Comparison of ENCODE assay signal across 38 mouse cellular contexts in the genomic region with DNA sequence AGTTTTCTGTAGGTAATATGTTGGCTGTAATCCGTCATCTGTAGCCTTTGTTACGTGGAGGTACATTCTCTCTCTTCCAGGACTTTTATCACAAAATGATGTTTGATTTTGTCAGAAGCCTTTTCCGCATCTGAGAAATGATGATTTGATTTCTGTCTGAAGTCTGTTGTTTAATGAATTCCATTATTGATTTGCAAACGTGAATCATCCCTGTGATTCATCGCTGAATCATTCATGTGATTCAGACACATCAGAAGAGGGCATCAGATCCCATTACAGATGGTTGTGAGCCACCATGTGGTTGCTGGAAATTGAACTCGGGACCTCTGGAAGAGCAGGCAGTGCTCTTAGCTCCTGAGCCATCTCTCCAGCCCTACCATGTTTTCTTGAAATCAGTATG. TPM values are rescaled to one million over a fixed set of nuclear protein-coding genes. Genes with fewer than 3 reads are reported as not detected.
A peak's percentile ranks its signal among the peaks of the same experiment; 100 is the strongest.
DNase-seq lines count a peak whose midpoint lies in the region; ATAC-seq and TF ChIP-seq lines count a peak whose summit lies in the region.
"Had no signal": no experiment of that assay in that cellular context is flagged by ENCODE, and none has a peak within 500 bp of the region (broad histone marks: within the 10 kb centered on the region; RNA-seq: fewer than 3 reads in every experiment).

No protein-coding gene starts in this region.

- peak overlapping the region; percentile 93 for H3K4me2 ChIP-seq in liver, embryonic 13.5 days
- H3K4me2 ChIP-seq in liver, embryonic 11.5 days = no peak overlapping the region
- H3K4me2 ChIP-seq in liver, embryonic 14.5 days (ENCODE audit: low read depth) = peak overlapping the region; percentile 90
- H3K4me2 ChIP-seq: embryonic facial prominence, embryonic 13.5 days; heart, embryonic 11.5 days; hindbrain, embryonic 13.5 days; kidney, embryonic 15.5 days; limb, embryonic 13.5 days; stomach, embryonic 15.5 days had no signal

- peaks cover 67% of the 10 kb centered on the region for H3K36me3 ChIP-seq in liver, embryonic 13.5 days
- H3K36me3 ChIP-seq in liver, embryonic 11.5 days (ENCODE audit: control insufficient read depth, insufficient read depth, low read length) = peaks cover 17% of the 10 kb centered on the region
- H3K36me3 ChIP-seq in liver, embryonic 14.5 days (replicated peaks; ENCODE audit: control insufficient read depth, insufficient read depth, low read depth) = peaks cover 64% of the 10 kb centered on the region

- no peak for TF ChIP-seq EP300 in liver, embryonic 14.5 days (IDR thresholded peaks at IDR 0.05; ENCODE audit: low read depth)

- WGBS in liver, embryonic 13.5 days (ENCODE audit: insufficient replicate concordance) = 85% methylated on average over 6 of the region's 6 CpGs
- 89% methylated on average over 6 of the region's 6 CpGs for WGBS in liver, embryonic 11.5 days
- 87% methylated on average over 6 of the region's 6 CpGs for WGBS in liver, embryonic 14.5 days (ENCODE audit: insufficient replicate concordance)

- H3K27me3 ChIP-seq in liver, embryonic 13.5 days = 0 out of 2 replicates have a peak, but pooled peaks cover 3% of the 10 kb centered on the region
- no peaks in the 10 kb centered on the region for H3K27me3 ChIP-seq in liver, embryonic 11.5 days (replicated peaks; ENCODE audit: control insufficient read depth, insufficient read depth, low read length)
- no peaks in the 10 kb centered on the region for H3K27me3 ChIP-seq in liver, embryonic 14.5 days (ENCODE audit: control insufficient read depth, insufficient read depth, low read length)
- H3K27me3 ChIP-seq: embryonic facial prominence, embryonic 13.5 days; hindbrain, embryonic 13.5 days; kidney, embryonic 15.5 days; limb, embryonic 13.5 days; stomach, embryonic 15.5 days had no signal

- H3K9me3 ChIP-seq in liver, embryonic 13.5 days (replicated peaks) = no peaks in the 10 kb centered on the region
- H3K9me3 ChIP-seq in liver, embryonic 11.5 days (ENCODE audit: control insufficient read depth, low read length) = no peaks in the 10 kb centered on the region
- H3K9me3 ChIP-seq in liver, embryonic 14.5 days (ENCODE audit: control insufficient read depth, low read length) = no peaks in the 10 kb centered on the region
- H3K9me3 ChIP-seq: embryonic facial prominence, embryonic 13.5 days; hindbrain, embryonic 13.5 days; kidney, embryonic 15.5 days; limb, embryonic 13.5 days; stomach, embryonic 15.5 days had no signal

- H3K4me1 ChIP-seq in liver, embryonic 13.5 days (replicated peaks) = peaks cover 50% of the 10 kb centered on the region
- peaks cover 7% of the 10 kb centered on the region; the same call in 1 of the 2 replicates for H3K4me1 ChIP-seq in liver, embryonic 11.5 days (replicated peaks; ENCODE audit: control insufficient read depth, insufficient read depth, low read length)
- H3K4me1 ChIP-seq in liver, embryonic 14.5 days (replicated peaks; ENCODE audit: control insufficient read depth in 2 of 2, insufficient read depth in 2 of 2, low read length in 1 of 2) = peaks cover 10 to 22% of the 10 kb centered on the region in 2 experiments; a peak in 3 of 4 replicates

- ATAC-seq in liver, embryonic 13.5 days (ENCODE audit: low read depth) = no peak
- ATAC-seq in liver, embryonic 11.5 days (replicated peaks; ENCODE audit: low FRiP score) = no peak
- no peak for ATAC-seq in liver, embryonic 14.5 days (ENCODE audit: insufficient read depth)
- ATAC-seq: activated CD4-positive, CD25-positive, alpha-beta regulatory T cell, adult 4 months; forebrain, embryonic 14.5 days; lung, postnatal 0 days had no signal

- H3K4me3 ChIP-seq in liver, embryonic 13.5 days (replicated peaks) = no peak overlapping the region
- H3K4me3 ChIP-seq in liver, embryonic 11.5 days (ENCODE audit: low read depth, low read length) = no peak overlapping the region
- H3K4me3 ChIP-seq in liver, embryonic 14.5 days (ENCODE audit: insufficient read depth in 1 of 2, low read depth in 2 of 2, low read length in 2 of 2) = no peak overlapping the region
- H3K4me3 ChIP-seq: embryonic facial prominence, embryonic 13.5 days; hindbrain, embryonic 13.5 days; kidney, embryonic 15.5 days; limb, embryonic 13.5 days; stomach, embryonic 15.5 days had no signal

- no peak for DNase-seq in liver, embryonic 13.5 days
- DNase-seq in liver, embryonic 11.5 days (ENCODE audit: low spot score) = no peak
- DNase-seq in Muller cell, postnatal 12 days (ENCODE audit: inconsistent ontology term) = peak; percentile 82
- DNase-seq in liver, embryonic 14.5 days (ENCODE audit: low read depth in 3 of 3, low spot score in 3 of 3) = no peak
- DNase-seq in heart, postnatal 10 days = no peak
- DNase-seq in embryo, embryonic 10.5 days (ENCODE audit: low spot score) = no peak
- DNase-seq in thymus, postnatal 14 days = no peak
- DNase-seq: adrenal gland, adult 8-10 months; cerebellum, adult 11-12 months; cerebellum, adult 9-11 months; gastrocnemius, postnatal 25 days; heart, adult 11 months; heart, postnatal 4 days; kidney, adult 11 months; kidney, postnatal 25 days; lung, adult 18-20 months; midbrain, embryonic 14.5 days; right cerebral cortex, postnatal 25 days had no signal

- peak overlapping the region; percentile 97; the same call in 1 of the 2 replicates for H3K9ac ChIP-seq in liver, embryonic 13.5 days
- no peak overlapping the region for H3K9ac ChIP-seq in liver, embryonic 11.5 days (ENCODE audit: low read depth, low read length)
- peak overlapping the region; percentile 48; the same call in 1 of the 2 replicates for H3K9ac ChIP-seq in liver, embryonic 14.5 days (replicated peaks)
- H3K9ac ChIP-seq: embryonic facial prominence, embryonic 13.5 days; hindbrain, embryonic 13.5 days; kidney, embryonic 15.5 days; limb, embryonic 13.5 days; stomach, embryonic 15.5 days had no signal

- H3K27ac ChIP-seq in liver, embryonic 13.5 days = peak overlapping the region; percentile 89
- no peak overlapping the region for H3K27ac ChIP-seq in liver, embryonic 11.5 days (ENCODE audit: low read depth, low read length)
- peak overlapping the region; percentile 64; the same call in 1 of the 2 replicates for H3K27ac ChIP-seq in liver, embryonic 14.5 days
- H3K27ac ChIP-seq: embryonic facial prominence, embryonic 13.5 days; hindbrain, embryonic 13.5 days; kidney, embryonic 15.5 days; limb, embryonic 13.5 days; macrophage; stomach, embryonic 15.5 days had no signal

- TF ChIP-seq CTCF in liver, embryonic 14.5 days (IDR thresholded peaks at IDR 0.05; ENCODE audit: low read depth) = no peak

- intact Hi-C loops in heart, postnatal 10 days (cut with DNase I) = no loop called here

RNA-seq across cellular contexts. Expression of gene Dnttip1, which starts 3.2 kb away (rescaled TPM):
- polyA plus RNA-seq in liver, embryonic 13.5 days (2015; fragmentation: Nextera tagmentation; extraction: Ambion mirVana) = 47.3 and 49.8 TPM in 2 replicates
- polyA plus RNA-seq in liver, embryonic 11.5 days (2014; fragmentation: Nextera tagmentation; extraction: Ambion mirVana) = 50.3 and 50.5 TPM in 2 replicates
- polyA plus RNA-seq in liver, embryonic 14.5 days (2012; rRNA removed) = 16.2 and 26.0 TPM in 2 replicates
- polyA plus RNA-seq in liver, embryonic 14.5 days (2014; fragmentation: Nextera tagmentation; extraction: Ambion mirVana) = 36.7 and 43.7 TPM in 2 replicates
- total RNA-seq in heart, postnatal 10 days (2021) = 10 to 100 TPM; 35.8 to 38.5 TPM

RNA-seq across cellular contexts. Expression of gene Wfdc3, which starts 3.3 kb away (rescaled TPM):
- polyA plus RNA-seq in liver, embryonic 13.5 days (2015; fragmentation: Nextera tagmentation; extraction: Ambion mirVana) = 0.93 and 1.0 TPM in 2 replicates
- polyA plus RNA-seq in liver, embryonic 11.5 days (2014; fragmentation: Nextera tagmentation; extraction: Ambion mirVana) = 0.18 and 0.38 TPM in 2 replicates
- 1.7 and 1.9 TPM in 2 replicates for polyA plus RNA-seq in liver, embryonic 14.5 days (2012; rRNA removed)
- 1.6 and 2.1 TPM in 2 replicates for polyA plus RNA-seq in liver, embryonic 14.5 days (2014; fragmentation: Nextera tagmentation; extraction: Ambion mirVana)
- total RNA-seq in heart, postnatal 10 days (2021) = under 1 TPM; 0.17 to 0.40 TPM
- total RNA-seq: gastrocnemius, postnatal 25 days; megakaryocyte-erythroid progenitor cell, adult 5-6 weeks had no signal
- polyA plus RNA-seq: activated CD4-positive, CD25-positive, alpha-beta regulatory T cell, adult 4 months; macrophage had no signal

RNA-seq across cellular contexts. Expression of gene Ube2c, which starts 20.7 kb away (rescaled TPM):
- polyA plus RNA-seq in liver, embryonic 13.5 days (2015; fragmentation: Nextera tagmentation; extraction: Ambion mirVana) = 762 and 764 TPM in 2 replicates
- polyA plus RNA-seq in liver, embryonic 11.5 days (2014; fragmentation: Nextera tagmentation; extraction: Ambion mirVana) = 482 and 522 TPM in 2 replicates
- polyA plus RNA-seq in liver, embryonic 14.5 days (2012; rRNA removed) = 459 and 465 TPM in 2 replicates
- polyA plus RNA-seq in liver, embryonic 14.5 days (2014; fragmentation: Nextera tagmentation; extraction: Ambion mirVana) = 533 and 562 TPM in 2 replicates
- 10 to 100 TPM; 31.7 to 32.5 TPM for total RNA-seq in heart, postnatal 10 days (2021)

RNA-seq across cellular contexts. Expression of gene Tnnc2, which starts 30.8 kb away (rescaled TPM):
- 5.1 and 8.4 TPM in 2 replicates for polyA plus RNA-seq in liver, embryonic 13.5 days (2015; fragmentation: Nextera tagmentation; extraction: Ambion mirVana)
- 0.47 and 1.1 TPM in 2 replicates for polyA plus RNA-seq in liver, embryonic 11.5 days (2014; fragmentation: Nextera tagmentation; extraction: Ambion mirVana)
- 0.15 and 0.32 TPM in 2 replicates for polyA plus RNA-seq in liver, embryonic 14.5 days (2012; rRNA removed)
- 0.44 TPM in 1 of 2 replicates, not detected in the other for polyA plus RNA-seq in liver, embryonic 14.5 days (2014; fragmentation: Nextera tagmentation; extraction: Ambion mirVana)
- total RNA-seq in heart, postnatal 10 days (2021) = under 1 TPM in 1 of 2 experiments, not detected in 1; 0.52 TPM
- total RNA-seq: adrenal gland, adult 8-10 months; layer of hippocampus, adult 18-20 months; layer of hippocampus, postnatal 14 days; megakaryocyte-erythroid progenitor cell, adult 5-6 weeks; MEL; neutrophil, adult 5-6 weeks had no signal
- polyA plus RNA-seq: activated CD4-positive, CD25-positive, alpha-beta regulatory T cell, adult 4 months; forebrain, embryonic 14.5 days; macrophage; midbrain, embryonic 14.5 days had no signal

RNA-seq across cellular contexts. Expression of gene Spint5, which starts 33.9 kb away (rescaled TPM):
- not detected in 2 replicates for polyA plus RNA-seq in liver, embryonic 13.5 days (2015; fragmentation: Nextera tagmentation; extraction: Ambion mirVana)
- polyA plus RNA-seq in liver, embryonic 11.5 days (2014; fragmentation: Nextera tagmentation; extraction: Ambion mirVana) = not detected in 2 replicates
- not detected in 2 replicates for polyA plus RNA-seq in liver, embryonic 14.5 days (2012; rRNA removed)
- polyA plus RNA-seq in liver, embryonic 14.5 days (2014; fragmentation: Nextera tagmentation; extraction: Ambion mirVana) = not detected in 2 replicates
- not detected for total RNA-seq in heart, postnatal 10 days (2021)
- total RNA-seq: adrenal gland, adult 8-10 months; gastrocnemius, postnatal 25 days; heart, postnatal 4 days; layer of hippocampus, adult 18-20 months; layer of hippocampus, postnatal 14 days; left cerebral cortex, adult 8-10 months; left cerebral cortex, postnatal 36 days; megakaryocyte-erythroid progenitor cell, adult 5-6 weeks; MEL; neutrophil, adult 5-6 weeks had no signal
- polyA plus RNA-seq: activated CD4-positive, CD25-positive, alpha-beta regulatory T cell, adult 4 months; embryonic facial prominence, embryonic 13.5 days; forebrain, embryonic 14.5 days; heart, embryonic 11.5 days; heart, embryonic 16.5 days; hindbrain, embryonic 13.5 days; kidney, embryonic 15.5 days; limb, embryonic 13.5 days; lung, postnatal 0 days; macrophage; midbrain, embryonic 14.5 days; neural tube, embryonic 11.5 days; stomach, embryonic 15.5 days; urinary bladder, adult 2 months had no signal
